Mouse (Mus musculus) liver, embryonic 15.5 days (tissue): Measurements from ENCODE around the gene Nbeal2. TPM values are rescaled to one million over a fixed set of nuclear protein-coding genes. Genes with fewer than 3 reads are reported as not detected.

Source experiments
- microRNA-seq: library from miRNA; unstranded; fragments of <30 nt; microRNA quantifications from one replicate; pipeline ENCODE4, GENCODE M21; 2016
- polyA plus RNA-seq: library from polyadenylated mRNA; unstranded; fragments of >200 nt; fragmentation: Nextera tagmentation; extraction: Ambion mirVana; gene quantifications from 2 replicates; pipeline ENCODE4 v1.2.1, GENCODE M21; 2015

The Nbeal2 gene
- polyA plus RNA-seq, 1 experiment from 2014 or later: 1.8 TPM

Small RNAs within 50 kb of the gene (microRNA-seq; reads per million reads assigned to microRNA genes)
- gene Mir8107: not detected

Other genes with a start within 250 kb of the Nbeal2 start
- gene Ptpn23, start 245.9 kb downstream of the Nbeal2 start, polyA plus RNA-seq: 3.5 and 3.7 TPM in 2 replicates
- gene Ngp, start 234.4 kb downstream of the Nbeal2 start, polyA plus RNA-seq: 447 and 537 TPM in 2 replicates
- 2.5 TPM in 2 replicates for gene Klhl18, start 177.5 kb downstream of the Nbeal2 start, polyA plus RNA-seq
- 0.17 and 0.23 TPM in 2 replicates for gene Kif9, start 177.2 kb downstream of the Nbeal2 start, polyA plus RNA-seq
- gene Setd2, start 121.6 kb downstream of the Nbeal2 start, polyA plus RNA-seq: 9.2 and 10.5 TPM in 2 replicates
- gene Nradd, start 29.7 kb downstream of the Nbeal2 start, polyA plus RNA-seq: 1.6 and 2.5 TPM in 2 replicates
- gene Ccdc12, start 2.3 kb upstream of the Nbeal2 start, polyA plus RNA-seq: 60.9 and 64.9 TPM in 2 replicates
- gene Myl3, start 87.7 kb upstream of the Nbeal2 start, polyA plus RNA-seq: 2.8 and 3.0 TPM in 2 replicates
- 3.0 and 3.6 TPM in 2 replicates for gene Pth1r, start 93.0 kb upstream of the Nbeal2 start, polyA plus RNA-seq
- gene Prss42, start 144.0 kb upstream of the Nbeal2 start, polyA plus RNA-seq: not detected in 2 replicates
- gene Prss44, start 159.8 kb upstream of the Nbeal2 start, polyA plus RNA-seq: not detected in 2 replicates
- gene Prss43, start 172.5 kb upstream of the Nbeal2 start, polyA plus RNA-seq: not detected in 2 replicates
- not detected in 2 replicates for gene Prss45, start 180.4 kb upstream of the Nbeal2 start, polyA plus RNA-seq
- gene Prss46, start 190.3 kb upstream of the Nbeal2 start, polyA plus RNA-seq: not detected in 2 replicates
- 13.9 and 14.5 TPM in 2 replicates for gene Prss50, start 203.8 kb upstream of the Nbeal2 start, polyA plus RNA-seq
- gene Als2cl, start 225.7 kb upstream of the Nbeal2 start, polyA plus RNA-seq: 1.7 and 2.6 TPM in 2 replicates
- 1.8 and 2.5 TPM in 2 replicates for gene Tmie, start 226.0 kb upstream of the Nbeal2 start, polyA plus RNA-seq